Mouse (Mus musculus): ENCODE measurements around the gene Tmem53. TPM values are rescaled to one million over a fixed set of nuclear protein-coding genes. Genes with fewer than 3 reads are reported as not detected.

The Tmem53 gene
- polyA plus RNA-seq, 1 experiment = 1,059 TPM

DNA sequence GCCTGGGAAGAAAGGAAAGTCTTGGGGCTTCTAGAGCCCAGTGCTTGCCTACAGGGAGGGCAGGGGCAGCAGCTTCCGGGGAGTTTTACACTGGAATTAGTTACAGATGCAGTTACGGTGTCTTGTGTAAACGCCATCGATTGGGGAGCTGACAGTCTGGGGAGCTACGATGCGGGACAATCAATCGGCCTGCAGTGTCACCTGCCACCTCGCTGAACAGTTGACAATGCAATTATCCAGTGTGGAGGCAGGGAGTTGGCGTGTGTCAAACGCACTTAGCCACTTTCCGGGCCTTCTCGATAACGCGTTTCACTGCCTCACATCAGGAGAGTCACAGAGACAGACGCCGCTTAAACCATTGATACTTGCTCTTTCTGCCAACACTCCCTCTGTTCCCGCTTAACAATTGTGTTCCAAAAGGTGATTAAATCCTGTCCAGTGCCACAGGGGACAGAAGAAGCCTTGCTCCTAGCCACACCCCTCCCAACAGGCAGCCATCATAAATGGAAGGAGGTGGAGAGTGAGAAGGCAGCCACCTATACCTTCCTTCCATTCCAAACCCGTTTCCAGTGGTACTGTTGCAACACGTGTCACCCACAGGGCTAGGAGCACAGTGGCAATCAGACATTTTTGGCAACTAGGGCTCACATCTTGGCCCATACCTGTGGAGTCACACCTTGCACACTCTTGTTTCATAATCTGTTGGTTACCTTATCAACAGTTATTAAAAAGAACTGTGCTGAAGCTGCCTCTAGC is 29.5 kb downstream of the Tmem53 start:
- TF ChIP-seq CTCF (IDR thresholded peaks at IDR 0.05; ENCODE audit: control insufficient read depth, insufficient read depth, insufficient replicate concordance, low read depth, low read length) (no peak), POLR2A (IDR thresholded peaks at IDR 0.05; ENCODE audit: control insufficient read depth, low read depth, low read length) (no peak)
- Histone ChIP-seq H3K27me3 (ENCODE audit: control insufficient read depth, insufficient read depth, low read length) (no peaks in the 10 kb centered on the region), H3K4me1 (ENCODE audit: control insufficient read depth, insufficient read depth, low read length) (no peaks in the 10 kb centered on the region), H3K27ac (ENCODE audit: control insufficient read depth, insufficient read depth, low read depth, low read length) (no peak overlapping the region), H3K4me3 (ENCODE audit: control insufficient read depth, low read depth, low read length) (no peak overlapping the region), H3K36me3 (ENCODE audit: control insufficient read depth, insufficient read depth, low read length) (no peaks in the 10 kb centered on the region; the same call in none of the 2 replicates)

DNA sequence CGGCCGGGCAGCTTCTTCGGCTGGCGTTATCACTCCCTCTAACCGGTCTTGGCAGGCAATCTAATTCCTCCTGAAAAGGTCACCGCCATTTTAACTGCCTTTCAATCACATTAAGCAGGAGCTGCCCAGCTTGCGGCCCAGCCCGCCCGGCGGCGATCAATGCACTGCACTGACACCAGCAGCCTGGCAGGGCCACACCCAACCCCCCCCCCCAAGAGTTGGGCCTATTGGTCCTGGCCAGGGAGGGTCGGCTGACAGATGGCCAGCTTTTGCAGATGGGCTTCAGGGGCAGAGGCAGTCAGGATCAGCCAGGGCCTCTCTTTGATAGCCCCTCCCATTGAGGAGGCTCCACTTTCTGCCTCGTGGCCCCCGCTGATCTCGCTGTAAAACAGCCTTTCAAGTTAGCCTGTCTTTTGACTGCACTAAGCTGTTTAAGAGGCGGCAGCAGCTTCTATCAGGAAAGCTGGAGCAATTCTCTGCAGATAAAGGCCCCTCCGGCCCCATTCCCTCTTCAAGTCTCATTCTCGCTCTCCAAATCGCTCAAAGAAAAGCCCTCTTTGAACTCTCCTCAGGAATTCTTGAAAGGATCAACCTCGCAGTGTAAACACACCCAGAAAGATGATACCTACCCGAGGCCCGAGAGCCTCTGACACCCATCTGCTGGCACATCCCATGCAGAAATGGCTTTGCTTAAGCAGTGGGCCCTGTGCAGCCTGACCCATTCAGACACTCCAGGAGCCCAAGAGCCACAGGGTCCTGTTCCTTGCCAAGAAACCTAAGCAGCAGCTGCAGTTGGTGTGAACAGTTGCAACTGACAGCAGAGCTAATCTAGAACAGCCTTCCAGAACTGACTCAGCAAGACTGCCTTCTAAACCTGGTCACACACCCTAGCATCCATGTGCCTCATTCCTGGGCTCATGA is 31.8 kb downstream of the Tmem53 start:
- H3K4me3 ChIP-seq (ENCODE audit: control insufficient read depth, low read depth, low read length) = no peak overlapping the region
- H3K27ac ChIP-seq (ENCODE audit: control insufficient read depth, insufficient read depth, low read depth, low read length) = no peak overlapping the region
- TF ChIP-seq POLR2A (IDR thresholded peaks at IDR 0.05; ENCODE audit: control insufficient read depth, low read depth, low read length) = no peak
- no peak for TF ChIP-seq CTCF (IDR thresholded peaks at IDR 0.05; ENCODE audit: control insufficient read depth, insufficient read depth, insufficient replicate concordance, low read depth, low read length)
- no peaks in the 10 kb centered on the region; the same call in none of the 2 replicates for H3K36me3 ChIP-seq (ENCODE audit: control insufficient read depth, insufficient read depth, low read length)
- no peaks in the 10 kb centered on the region for H3K27me3 ChIP-seq (ENCODE audit: control insufficient read depth, insufficient read depth, low read length)
- H3K4me1 ChIP-seq (ENCODE audit: control insufficient read depth, insufficient read depth, low read length) = peaks cover 4% of the 10 kb centered on the region

DNA sequence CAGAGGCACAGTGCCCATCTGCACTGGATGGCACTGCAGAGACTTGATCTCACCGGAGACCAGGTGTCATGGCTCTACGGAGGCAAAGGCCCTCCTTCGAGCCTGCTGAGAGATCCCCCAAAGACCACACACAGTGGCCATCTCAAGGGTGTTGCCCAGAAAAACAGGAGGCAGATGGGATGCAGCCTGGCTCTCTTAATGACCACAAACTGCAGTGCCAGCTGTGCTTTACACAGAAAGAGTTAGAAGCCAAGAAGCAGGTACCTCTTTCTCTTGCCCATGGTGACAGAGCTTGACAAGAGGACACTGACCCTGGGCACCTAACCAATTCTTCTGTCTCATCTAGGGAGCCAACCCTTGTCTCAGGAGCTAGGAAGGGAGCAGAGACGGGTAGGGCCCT is 32.6 kb downstream of the Tmem53 start:
- Histone ChIP-seq H3K4me3 (ENCODE audit: control insufficient read depth, low read depth, low read length) (no peak overlapping the region), H3K36me3 (ENCODE audit: control insufficient read depth, insufficient read depth, low read length) (no peaks in the 10 kb centered on the region; the same call in none of the 2 replicates), H3K4me1 (ENCODE audit: control insufficient read depth, insufficient read depth, low read length) (peaks cover 6% of the 10 kb centered on the region), H3K27ac (ENCODE audit: control insufficient read depth, insufficient read depth, low read depth, low read length) (no peak overlapping the region), H3K27me3 (ENCODE audit: control insufficient read depth, insufficient read depth, low read length) (no peaks in the 10 kb centered on the region)
- TF ChIP-seq CTCF (IDR thresholded peaks at IDR 0.05; ENCODE audit: control insufficient read depth, insufficient read depth, insufficient replicate concordance, low read depth, low read length) (no peak), POLR2A (IDR thresholded peaks at IDR 0.05; ENCODE audit: control insufficient read depth, low read depth, low read length) (no peak)

DNA sequence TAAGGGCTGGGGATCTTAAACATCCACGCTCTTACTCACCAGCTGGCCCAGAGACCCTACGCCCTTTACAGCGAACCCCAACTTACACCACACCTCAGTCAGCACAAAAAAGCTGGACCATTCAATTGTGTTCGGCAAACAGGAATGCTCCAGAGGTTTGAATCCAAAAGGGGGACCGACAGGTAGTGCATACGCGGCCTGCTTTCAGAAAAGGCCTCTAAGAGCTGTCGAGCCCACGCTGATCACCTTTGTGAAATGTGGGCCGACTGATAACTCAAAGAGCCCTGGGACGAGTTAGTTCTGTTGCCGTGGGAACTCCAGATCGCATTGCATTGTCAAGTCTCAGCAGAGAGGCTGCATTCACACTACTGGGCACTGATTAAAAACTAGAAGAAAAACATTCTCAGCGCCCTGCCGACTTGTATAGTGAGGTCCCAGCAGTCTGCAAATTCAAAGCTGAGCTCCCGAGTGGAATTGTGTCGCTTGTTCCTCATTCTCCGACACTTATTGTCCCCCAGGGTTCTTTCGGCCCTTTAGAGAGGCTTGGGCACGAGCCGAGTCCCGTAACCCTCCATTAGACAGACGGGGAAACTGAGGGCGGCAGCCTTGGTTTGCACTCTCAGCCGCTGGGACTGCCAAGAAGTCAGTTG is 36.7 kb downstream of the Tmem53 start:
- peak overlapping the region; percentile 84 for H3K27ac ChIP-seq (ENCODE audit: control insufficient read depth, insufficient read depth, low read depth, low read length)
- H3K36me3 ChIP-seq (ENCODE audit: control insufficient read depth, insufficient read depth, low read length) = no peaks in the 10 kb centered on the region; the same call in none of the 2 replicates
- H3K27me3 ChIP-seq (ENCODE audit: control insufficient read depth, insufficient read depth, low read length) = no peaks in the 10 kb centered on the region
- peak overlapping the region; percentile 91 for H3K4me3 ChIP-seq (ENCODE audit: control insufficient read depth, low read depth, low read length)
- peaks cover 6% of the 10 kb centered on the region for H3K4me1 ChIP-seq (ENCODE audit: control insufficient read depth, insufficient read depth, low read length)
- TF ChIP-seq POLR2A (IDR thresholded peaks at IDR 0.05; ENCODE audit: control insufficient read depth, low read depth, low read length) (0 out of 2 replicates have a peak, but pooled peaks have one; percentile 6), CTCF (IDR thresholded peaks at IDR 0.05; ENCODE audit: control insufficient read depth, insufficient read depth, insufficient replicate concordance, low read depth, low read length) (no peak)

DNA sequence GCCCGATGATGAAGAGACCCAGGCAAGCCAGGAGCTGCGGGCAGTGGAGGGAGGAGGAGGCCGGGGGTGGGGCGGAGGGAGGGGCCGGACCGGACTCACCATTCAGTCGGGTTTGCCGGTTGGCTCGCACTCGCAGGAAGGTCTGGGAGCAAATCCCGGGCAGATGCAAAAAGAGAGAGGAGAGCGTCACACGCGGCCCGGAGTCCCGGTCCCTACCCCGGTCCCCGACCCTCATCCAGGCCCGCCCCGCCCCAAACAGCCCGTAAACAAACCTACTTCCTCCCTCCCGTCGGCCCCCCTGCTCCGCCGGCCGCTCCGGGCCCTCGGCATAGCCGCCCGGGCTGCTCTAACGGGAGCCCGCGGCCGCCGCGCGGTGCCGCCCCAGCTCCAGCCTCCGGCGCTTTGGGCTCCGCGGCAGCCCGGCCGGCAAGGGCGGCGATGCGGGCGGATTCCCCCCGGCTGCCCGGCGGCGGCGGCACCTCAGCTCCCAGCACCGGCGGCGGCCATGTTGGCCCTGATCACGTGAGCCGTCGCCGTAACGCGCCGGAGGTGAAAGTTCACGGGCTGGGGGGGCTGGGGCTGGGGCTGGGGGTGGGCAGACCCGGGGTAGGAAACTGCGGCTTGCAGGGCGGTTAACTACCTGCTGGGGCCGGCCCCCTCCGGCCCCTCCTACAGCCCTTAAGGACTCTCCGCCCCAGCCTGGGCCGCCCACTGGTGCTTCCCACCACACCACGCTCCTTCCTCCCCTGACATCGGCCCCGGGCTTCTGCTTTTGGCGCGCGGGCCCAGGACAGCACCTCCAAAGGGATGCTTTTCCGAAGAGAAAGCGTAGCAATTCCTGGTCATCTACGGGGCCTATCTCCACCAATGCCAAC is 37.4 kb downstream of the Tmem53 start:
- Histone ChIP-seq H3K4me1 (ENCODE audit: control insufficient read depth, insufficient read depth, low read length) (peaks cover 6% of the 10 kb centered on the region), H3K4me3 (ENCODE audit: control insufficient read depth, low read depth, low read length) (peak overlapping the region; percentile 91), H3K27ac (ENCODE audit: control insufficient read depth, insufficient read depth, low read depth, low read length) (peak overlapping the region; percentile 96), H3K27me3 (ENCODE audit: control insufficient read depth, insufficient read depth, low read length) (no peaks in the 10 kb centered on the region), H3K36me3 (ENCODE audit: control insufficient read depth, insufficient read depth, low read length) (no peaks in the 10 kb centered on the region; the same call in 1 of the 2 replicates)
- TF ChIP-seq CTCF (IDR thresholded peaks at IDR 0.05; ENCODE audit: control insufficient read depth, insufficient read depth, insufficient replicate concordance, low read depth, low read length) (no peak), POLR2A (IDR thresholded peaks at IDR 0.05; ENCODE audit: control insufficient read depth, low read depth, low read length) (peak; percentile 41)

DNA sequence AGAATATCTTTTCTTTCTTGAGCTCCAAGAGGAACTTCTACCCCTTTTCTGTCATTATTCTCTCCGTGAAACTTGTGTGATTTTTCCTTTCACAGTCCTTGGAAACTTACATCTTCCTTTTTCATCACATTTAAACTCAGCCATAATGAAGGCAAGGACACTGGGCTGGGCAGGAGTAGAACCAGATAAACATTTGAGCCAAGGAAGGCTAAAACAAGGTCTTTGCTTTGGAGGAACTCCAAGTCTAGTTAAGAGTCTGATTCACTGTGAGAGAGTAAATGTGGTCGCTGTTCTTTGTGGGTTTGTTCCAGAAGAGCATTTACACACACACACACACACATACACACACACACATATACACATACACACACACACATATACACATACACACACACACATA is 39.9 kb downstream of the Tmem53 start:
- peaks cover 6% of the 10 kb centered on the region for H3K4me1 ChIP-seq (ENCODE audit: control insufficient read depth, insufficient read depth, low read length)
- H3K36me3 ChIP-seq (ENCODE audit: control insufficient read depth, insufficient read depth, low read length) = no peaks in the 10 kb centered on the region
- H3K27ac ChIP-seq (ENCODE audit: control insufficient read depth, insufficient read depth, low read depth, low read length) = no peak overlapping the region
- no peaks in the 10 kb centered on the region for H3K27me3 ChIP-seq (ENCODE audit: control insufficient read depth, insufficient read depth, low read length)
- TF ChIP-seq CTCF (IDR thresholded peaks at IDR 0.05; ENCODE audit: control insufficient read depth, insufficient read depth, insufficient replicate concordance, low read depth, low read length) (no peak), POLR2A (IDR thresholded peaks at IDR 0.05; ENCODE audit: control insufficient read depth, low read depth, low read length) (no peak)
- H3K4me3 ChIP-seq (ENCODE audit: control insufficient read depth, low read depth, low read length) = no peak overlapping the region
